In genomic region chr14:39106776-39107175, GRCm38 (mm10) we compare ENCODE assay signal across 16 mouse cellular contexts.
DNase-seq lines count a peak whose midpoint lies in the region; ATAC-seq lines count a peak whose summit lies in the region.
"Had no signal": no experiment of that assay in that cellular context is flagged by ENCODE, and none has a peak within 500 bp of the region (broad histone marks: within the 10 kb centered on the region; RNA-seq: fewer than 3 reads in every experiment).

No protein-coding gene starts in this region.

- H3K27me3 ChIP-seq in forebrain, embryonic 12.5 days, result no peaks in the 10 kb centered on the region
- H3K27me3 ChIP-seq: midbrain, embryonic 13.5 days had no signal

- H3K9ac ChIP-seq in forebrain, embryonic 12.5 days, result no peak overlapping the region
- H3K9ac ChIP-seq: forebrain, postnatal 0 days; midbrain, embryonic 13.5 days had no signal

- intact Hi-C loops in left cerebral cortex, postnatal 4 days (cut with DNase I), result no loop called here
- intact Hi-C loops in left cerebral cortex, postnatal 14 days (cut with DNase I), result loop anchor here (5.0 kb wide), 1 partner anchor 64 kb away; no protein-coding TSS in a partner anchor

- 89% methylated on average over 3 of the region's 3 CpGs for WGBS in forebrain, embryonic 12.5 days

- ATAC-seq in frontal cortex, adult (ENCODE audit: low TSS enrichment), result peak; percentile 81
- ATAC-seq in forebrain, embryonic 12.5 days (ENCODE audit: low FRiP score), result no peak
- ATAC-seq: forebrain, postnatal 0 days; hindbrain, embryonic 16.5 days; midbrain, embryonic 13.5 days had no signal

- H3K36me3 ChIP-seq in forebrain, embryonic 12.5 days (replicated peaks), result no peaks in the 10 kb centered on the region
- H3K36me3 ChIP-seq: midbrain, embryonic 13.5 days had no signal

- peak; percentile 21 for DNase-seq in left cerebral cortex, adult 11 months (ENCODE audit: low spot score)
- no peak for DNase-seq in left cerebral cortex, postnatal 4 days
- DNase-seq in left cerebral cortex, postnatal 14 days (ENCODE audit: low spot score in 2 of 2), result peak; percentile 15 to 55
- no peak for DNase-seq in thymus, postnatal 14 days
- no peak for DNase-seq in spleen, adult 18-20 months
- DNase-seq: adrenal gland, postnatal 10 days; forebrain, postnatal 0 days; gastrocnemius, postnatal 36 days; heart, postnatal 36 days; kidney, adult 18-20 months; kidney, postnatal 36 days had no signal

- no peak overlapping the region for H3K27ac ChIP-seq in forebrain, embryonic 12.5 days
- H3K27ac ChIP-seq: midbrain, embryonic 13.5 days had no signal

- no peak overlapping the region for H3K4me2 ChIP-seq in forebrain, embryonic 12.5 days
- H3K4me2 ChIP-seq: heart, embryonic 11.5 days; midbrain, embryonic 13.5 days had no signal

- no peak overlapping the region for H3K4me3 ChIP-seq in forebrain, embryonic 12.5 days (replicated peaks)
- H3K4me3 ChIP-seq: midbrain, embryonic 13.5 days had no signal

- no peaks in the 10 kb centered on the region for H3K4me1 ChIP-seq in forebrain, embryonic 12.5 days
- H3K4me1 ChIP-seq: midbrain, embryonic 13.5 days had no signal

- no peaks in the 10 kb centered on the region for H3K9me3 ChIP-seq in forebrain, embryonic 12.5 days
- H3K9me3 ChIP-seq: midbrain, embryonic 13.5 days had no signal

Comparison
In these comparisons a context has a peak if more than half of its experiments do, and no peak if none do; other contexts are left out.
1. DNase-seq: peak in left cerebral cortex, adult 11 months (single experiment) and left cerebral cortex, postnatal 14 days (2 of 2); none in left cerebral cortex, postnatal 4 days (single experiment), thymus, postnatal 14 days (single experiment) and spleen, adult 18-20 months (0 of 2).